Mouse (Mus musculus) megakaryocyte, embryonic 14.5 days (primary cell): ENCODE data around the gene Socs1. TPM values are rescaled to one million over a fixed set of nuclear protein-coding genes. Genes with fewer than 3 reads are reported as not detected.

ENCODE experiments used
- H3K27me3 ChIP-seq: replicated peaks from 2 replicates; pipeline ENCODE3; 2012; ENCODE audit warnings: inconsistent platforms
- H3K36me3 ChIP-seq: replicated peaks from 2 replicates; pipeline ENCODE3; 2012; ENCODE audit warnings: low read length, inconsistent platforms, mixed read lengths
- H3K4me1 ChIP-seq: 2 replicates; pipeline ENCODE4 v1.6.1; 2012; ENCODE audit warnings: inconsistent platforms
- H3K4me3 ChIP-seq: replicated peaks from 2 replicates; pipeline ENCODE3; 2012; ENCODE audit warnings: moderate library complexity, mild to moderate bottlenecking, inconsistent platforms
- H3K9me3 ChIP-seq: 2 replicates; pipeline ENCODE4 v1.6.1; 2012; ENCODE audit warnings: inconsistent platforms
- FLI1 ChIP-seq: IDR thresholded peaks from 2 replicates; pipeline ENCODE4 v1.6.1; 2012; ENCODE audit warnings: low read length, inconsistent platforms, mixed read lengths
- GATA1 ChIP-seq: IDR thresholded peaks from 3 replicates; pipeline ENCODE4 v1.6.1; 2012; ENCODE audit warnings: mixed read lengths, low read length, inconsistent platforms, borderline replicate concordance
- polyA plus RNA-seq: library from polyadenylated mRNA; stranded (reverse); fragments of >175 nt; gene quantifications from 2 replicates; pipeline ENCODE4 v1.2.3, GENCODE M21; 2012; ENCODE audit warnings: low replicate concordance; ENCODE audit not compliant: insufficient read depth

Socs1 gene
- polyA plus RNA-seq, 1 experiment, result 13.2 TPM

- H3K27me3 ChIP-seq, result peaks cover 25% of the 10 kb centered on the region
- TF ChIP-seq GATA1 (no peak), FLI1 (no peak)
- H3K36me3 ChIP-seq, result peaks cover 29% of the 10 kb centered on the region
- H3K9me3 ChIP-seq, result no peaks in the 10 kb centered on the region
- H3K4me1 ChIP-seq, result peaks cover 75% of the 10 kb centered on the region
- no peak overlapping the region for H3K4me3 ChIP-seq
Measured at GRCm38 (mm10) chr16:10781862-10782371, 3.4 kb downstream of the Socs1 start.

- no peak for TF ChIP-seq FLI1
- TF ChIP-seq GATA1, result no peak
- Histone ChIP-seq H3K36me3 (peaks cover 29% of the 10 kb centered on the region), H3K4me1 (peaks cover 78% of the 10 kb centered on the region), H3K9me3 (no peaks in the 10 kb centered on the region), H3K27me3 (peaks cover 26% of the 10 kb centered on the region), H3K4me3 (no peak overlapping the region)
Measured at GRCm38 (mm10) chr16:10780631-10781120, 4.7 kb downstream of the Socs1 start.

GRCm38 (mm10) chr16:10777579-10778160, 7.7 kb downstream of the Socs1 start:
- Histone ChIP-seq H3K9me3 (no peaks in the 10 kb centered on the region), H3K27me3 (peaks cover 26% of the 10 kb centered on the region), H3K4me3 (no peak overlapping the region), H3K4me1 (peaks cover 84% of the 10 kb centered on the region), H3K36me3 (peaks cover 25% of the 10 kb centered on the region)
- TF ChIP-seq GATA1, result no peak
- no peak for TF ChIP-seq FLI1

GRCm38 (mm10) chr16:10776322-10776721, 9.0 kb downstream of the Socs1 start:
- H3K9me3 ChIP-seq, result no peaks in the 10 kb centered on the region
- H3K4me3 ChIP-seq, result no peak overlapping the region
- peaks cover 84% of the 10 kb centered on the region for H3K4me1 ChIP-seq
- peaks cover 21% of the 10 kb centered on the region for H3K27me3 ChIP-seq
- TF ChIP-seq GATA1, result no peak
- TF ChIP-seq FLI1, result no peak
- peaks cover 15% of the 10 kb centered on the region for H3K36me3 ChIP-seq

GRCm38 (mm10) chr16:10774726-10775125, 10.6 kb downstream of the Socs1 start:
- H3K4me1 ChIP-seq, result peaks cover 87% of the 10 kb centered on the region

GRCm38 (mm10) chr16:10773543-10773942, 11.8 kb downstream of the Socs1 start:
- no peak for TF ChIP-seq FLI1
- no peak for TF ChIP-seq GATA1
- Histone ChIP-seq H3K36me3 (no peaks in the 10 kb centered on the region), H3K27me3 (peaks cover 12% of the 10 kb centered on the region), H3K4me1 (peaks cover 95% of the 10 kb centered on the region), H3K4me3 (peak overlapping the region; percentile 15), H3K9me3 (no peaks in the 10 kb centered on the region)

More at GRCm38 (mm10) chr16:10774726-10775125, 10.6 kb downstream of the Socs1 start:
- H3K9me3 ChIP-seq, result no peaks in the 10 kb centered on the region
- TF ChIP-seq GATA1 (no peak), FLI1 (no peak)
- H3K27me3 ChIP-seq, result peaks cover 14% of the 10 kb centered on the region
- H3K36me3 ChIP-seq, result peaks cover 3% of the 10 kb centered on the region
- peak overlapping the region; percentile 73 for H3K4me3 ChIP-seq

GRCm38 (mm10) chr16:10771769-10772510, 13.4 kb downstream of the Socs1 start:
- TF ChIP-seq GATA1 (no peak), FLI1 (no peak)
- Histone ChIP-seq H3K27me3 (peaks cover 1% of the 10 kb centered on the region), H3K4me3 (peak overlapping the region; percentile 69), H3K9me3 (no peaks in the 10 kb centered on the region), H3K36me3 (no peaks in the 10 kb centered on the region), H3K4me1 (peaks cover 96% of the 10 kb centered on the region)

GRCm38 (mm10) chr16:10770531-10771325, 14.6 kb downstream of the Socs1 start:
- Histone ChIP-seq H3K4me3 (no peak overlapping the region), H3K4me1 (peaks cover 90% of the 10 kb centered on the region), H3K36me3 (no peaks in the 10 kb centered on the region), H3K9me3 (no peaks in the 10 kb centered on the region), H3K27me3 (no peaks in the 10 kb centered on the region)
- TF ChIP-seq GATA1, result no peak
- no peak for TF ChIP-seq FLI1

GRCm38 (mm10) chr16:10769661-10770060, 15.7 kb downstream of the Socs1 start:
- H3K4me1 ChIP-seq, result peaks cover 90% of the 10 kb centered on the region
- no peaks in the 10 kb centered on the region for H3K27me3 ChIP-seq
- no peak for TF ChIP-seq GATA1
- TF ChIP-seq FLI1, result no peak
- H3K36me3 ChIP-seq, result no peaks in the 10 kb centered on the region
- H3K4me3 ChIP-seq, result peak overlapping the region; percentile 76
- no peaks in the 10 kb centered on the region for H3K9me3 ChIP-seq
